In genomic region chr14:9642068-9642467, GRCm38 (mm10) we compare ENCODE assay signal across 20 mouse cellular contexts.
DNase-seq lines count a peak whose midpoint lies in the region; ATAC-seq lines count a peak whose summit lies in the region.
"Had no signal": no experiment of that assay in that cellular context is flagged by ENCODE, and none has a peak within 500 bp of the region (broad histone marks: within the 10 kb centered on the region; RNA-seq: fewer than 3 reads in every experiment).

No protein-coding gene starts in this region.

- H3K4me3 ChIP-seq in forebrain, embryonic 15.5 days: no peak overlapping the region
- H3K4me3 ChIP-seq in midbrain, embryonic 13.5 days (replicated peaks): no peak overlapping the region
- H3K4me3 ChIP-seq: embryonic facial prominence, embryonic 10.5 days; heart, adult 2 months; limb, embryonic 13.5 days; liver, embryonic 13.5 days had no signal

- no peaks in the 10 kb centered on the region for H3K36me3 ChIP-seq in forebrain, embryonic 15.5 days
- H3K36me3 ChIP-seq in midbrain, embryonic 13.5 days: no peaks in the 10 kb centered on the region
- H3K36me3 ChIP-seq: embryonic facial prominence, embryonic 10.5 days; limb, embryonic 13.5 days; liver, embryonic 13.5 days had no signal

- no peak overlapping the region for H3K27ac ChIP-seq in forebrain, embryonic 15.5 days (replicated peaks)
- H3K27ac ChIP-seq in midbrain, embryonic 13.5 days: no peak overlapping the region
- H3K27ac ChIP-seq: embryonic facial prominence, embryonic 10.5 days; heart, adult 2 months; limb, embryonic 13.5 days; liver, embryonic 13.5 days had no signal

- ATAC-seq in forebrain, embryonic 15.5 days (replicated peaks): peak; percentile 30; the same call in 1 of the 2 replicates
- peak; percentile 57 for ATAC-seq in midbrain, embryonic 13.5 days
- ATAC-seq: Patski had no signal

- peaks cover 44% of the 10 kb centered on the region for H3K4me1 ChIP-seq in forebrain, embryonic 15.5 days
- H3K4me1 ChIP-seq in midbrain, embryonic 13.5 days (replicated peaks): peaks cover 36% of the 10 kb centered on the region
- H3K4me1 ChIP-seq: liver, embryonic 13.5 days had no signal

- H3K27me3 ChIP-seq in forebrain, embryonic 15.5 days: no peaks in the 10 kb centered on the region
- H3K27me3 ChIP-seq in midbrain, embryonic 13.5 days: no peaks in the 10 kb centered on the region; the same call in 1 of the 2 replicates
- H3K27me3 ChIP-seq: limb, embryonic 13.5 days; liver, embryonic 13.5 days; Patski had no signal

- DNase-seq in ES-CJ7 (ENCODE audit: low read depth, low spot score) (peak; percentile 26), R1 (ENCODE audit: low read depth, low spot score) (peak; percentile 12)
- DNase-seq in embryo, embryonic 9.5 days (ENCODE audit: extremely low spot score): no peak
- no peak for DNase-seq in left cerebral cortex, postnatal 4 days
- DNase-seq in frontal cortex, postnatal 36 days (ENCODE audit: low spot score in 2 of 2): no peak
- DNase-seq: adrenal gland, postnatal 14 days; cerebellum, adult 11-12 months; cerebellum, postnatal 25 days; gastrocnemius, postnatal 14 days; heart, adult 2 months; heart, postnatal 36 days; liver, embryonic 13.5 days; lung, embryonic 14.5 days; lung, postnatal 36 days; thymus, postnatal 14 days had no signal

- intact Hi-C loops in left cerebral cortex, postnatal 4 days (cut with DNase I): loop anchor here (10.0 kb wide), 1 partner anchor 247 kb away; no protein-coding TSS in a partner anchor

- H3K4me2 ChIP-seq in forebrain, embryonic 15.5 days (replicated peaks): no peak overlapping the region
- H3K4me2 ChIP-seq in midbrain, embryonic 13.5 days (replicated peaks): no peak overlapping the region
- H3K4me2 ChIP-seq: limb, embryonic 13.5 days; liver, embryonic 13.5 days; lung, embryonic 14.5 days had no signal

- 9% methylated on average over 3 of the region's 3 CpGs for WGBS in forebrain, embryonic 15.5 days
- WGBS in midbrain, embryonic 13.5 days: 11% methylated on average over 3 of the region's 3 CpGs

- no peak overlapping the region for H3K9ac ChIP-seq in forebrain, embryonic 15.5 days (replicated peaks)
- H3K9ac ChIP-seq in midbrain, embryonic 13.5 days (replicated peaks): no peak overlapping the region
- H3K9ac ChIP-seq: limb, embryonic 13.5 days; liver, embryonic 13.5 days; lung, embryonic 14.5 days had no signal

- no peaks in the 10 kb centered on the region for H3K9me3 ChIP-seq in forebrain, embryonic 15.5 days
- no peaks in the 10 kb centered on the region for H3K9me3 ChIP-seq in midbrain, embryonic 13.5 days
- H3K9me3 ChIP-seq: embryonic facial prominence, embryonic 10.5 days; limb, embryonic 13.5 days; liver, embryonic 13.5 days had no signal

Comparison
In these comparisons a context has a peak if more than half of its experiments do, and no peak if none do; other contexts are left out.
1. DNase-seq: peak in ES-CJ7 (single experiment) and R1 (single experiment); none in embryo, embryonic 9.5 days (single experiment), left cerebral cortex, postnatal 4 days (single experiment) and frontal cortex, postnatal 36 days (0 of 2).